Mouse (Mus musculus) left cerebral cortex, postnatal 14 days (tissue): Measurements from ENCODE around the gene Ms4a15. TPM values are rescaled to one million over a fixed set of nuclear protein-coding genes. Genes with fewer than 3 reads are reported as not detected.

Experiments
- DNase-seq, 2 experiments: peaks; one replicate each; pipeline ENCODE4 v3.0.0; 2021 to 2022; ENCODE audit warnings: low spot score in 2 of 2, mixed read lengths in 1 of 2
- intact Hi-C: fragments of 180-260 bp; cut with DNase I; formaldehyde crosslinking; loops from one replicate; pipeline ENCODE4 v1.15.1; 2025
- total RNA-seq, 2 experiments: library from RNA; stranded (reverse); gene quantifications; 2 replicates each; pipeline ENCODE4 v1.2.3; 2021

The Ms4a15 gene
- total RNA-seq, 2 experiments from 2014 or later: 0.80 TPM; not detected in 1

GRCm38 (mm10) chr19:10930641-10931040 is 62.4 kb downstream of the Ms4a15 start:
- intact Hi-C loops: no loop called here
- DNase-seq: no peak

Other genes starting within 250 kb of the Ms4a15 start
- 1 to 10 TPM; 1.3 to 1.5 TPM for gene Cd6, start 163.2 kb downstream of the Ms4a15 start, total RNA-seq
- 1 to 10 TPM; 1.4 to 1.5 TPM for gene Slc15a3, start 153.5 kb downstream of the Ms4a15 start, total RNA-seq
- gene Tmem132a, start 123.3 kb downstream of the Ms4a15 start, total RNA-seq: 100 to 1,000 TPM; 344 to 360 TPM
- 10 to 100 TPM; 41.0 to 48.8 TPM for gene Tmem109, start 111.2 kb downstream of the Ms4a15 start, total RNA-seq
- 100 to 1,000 TPM; 185 to 190 TPM for gene Prpf19, start 98.0 kb downstream of the Ms4a15 start, total RNA-seq
- gene Zp1, start 72.6 kb downstream of the Ms4a15 start, total RNA-seq: not detected
- under 1 TPM; 0.32 to 0.33 TPM for gene Ptgdr2, start 56.1 kb downstream of the Ms4a15 start, total RNA-seq
- 1 to 10 TPM; 8.5 to 8.9 TPM for gene Ccdc86, start 44.0 kb downstream of the Ms4a15 start, total RNA-seq
- gene Ms4a10, start 18.6 kb downstream of the Ms4a15 start, total RNA-seq: not detected
- not detected for gene Ms4a18, start 24.8 kb upstream of the Ms4a15 start, total RNA-seq
- gene Ms4a8a, start 87.9 kb upstream of the Ms4a15 start, total RNA-seq: not detected
- gene 1700017D01Rik, start 137.6 kb upstream of the Ms4a15 start, total RNA-seq: not detected
- gene 1700025F22Rik, start 172.1 kb upstream of the Ms4a15 start, total RNA-seq: not detected
- gene Ms4a13, start 203.5 kb upstream of the Ms4a15 start, total RNA-seq: not detected
- not detected for gene Ms4a12, start 239.2 kb upstream of the Ms4a15 start, total RNA-seq